Mouse (Mus musculus) embryo, embryonic 11 days (tissue): Measurements from ENCODE around the gene Mtrex.
A peak's percentile ranks its signal among the peaks of the same experiment; 100 is the strongest.

ENCODE experiments used
- DNase-seq: peaks from one replicate; pipeline ENCODE4 v3.0.0-alpha.2; 2015

Gene Mtrex

GRCm38 (mm10) chr13:112927287-112928001 lies at the start of gene Mtrex, which contains the start of gene Dhx29:
Gene Mtrex, minus strand, starts transcription at chr13:112927398.
Gene Dhx29, plus strand, starts transcription at chr13:112927454.
- DNase-seq = peak; percentile 97

GRCm38 (mm10) chr13:112976720-112977119 lies 49.5 kb upstream of the Mtrex start:
- no peak for DNase-seq

GRCm38 (mm10) chr13:112967267-112967666 lies 40.1 kb upstream of the Mtrex start:
- no peak for DNase-seq

- no peak for DNase-seq
Observed at GRCm38 (mm10) chr13:112964421-112964820, 37.2 kb upstream of the Mtrex start.

GRCm38 (mm10) chr13:112963081-112963480 lies 35.9 kb upstream of the Mtrex start:
- DNase-seq = no peak

GRCm38 (mm10) chr13:112954067-112954466 lies 26.9 kb upstream of the Mtrex start:
- DNase-seq = no peak

- DNase-seq = no peak
Observed at GRCm38 (mm10) chr13:112945900-112946299, 18.7 kb upstream of the Mtrex start.

GRCm38 (mm10) chr13:112945312-112945711 lies 18.1 kb upstream of the Mtrex start:
- DNase-seq = no peak

- no peak for DNase-seq
Observed at GRCm38 (mm10) chr13:112941879-112942330, 14.7 kb upstream of the Mtrex start.

- no peak for DNase-seq
Observed at GRCm38 (mm10) chr13:112938130-112938529, 10.9 kb upstream of the Mtrex start.

GRCm38 (mm10) chr13:112928038-112928668 lies 955 bp upstream of the Mtrex start:
- peak; percentile 32 for DNase-seq

GRCm38 (mm10) chr13:112926796-112927195 lies 402 bp downstream of the Mtrex start:
- peak; percentile 40 for DNase-seq

- no peak for DNase-seq
Observed at GRCm38 (mm10) chr13:112925976-112926375, 1.2 kb downstream of the Mtrex start.

GRCm38 (mm10) chr13:112925266-112925665 lies 1.9 kb downstream of the Mtrex start:
- DNase-seq = no peak

- DNase-seq = no peak
Observed at GRCm38 (mm10) chr13:112920906-112921305, 6.3 kb downstream of the Mtrex start.

GRCm38 (mm10) chr13:112919141-112919865 lies 7.9 kb downstream of the Mtrex start:
- no peak for DNase-seq

GRCm38 (mm10) chr13:112910434-112910833 lies 16.8 kb downstream of the Mtrex start:
- no peak for DNase-seq

GRCm38 (mm10) chr13:112909663-112910062 lies 17.5 kb downstream of the Mtrex start:
- peak; percentile 59 for DNase-seq

- no peak for DNase-seq
Observed at GRCm38 (mm10) chr13:112902176-112902575, 25.0 kb downstream of the Mtrex start.

- no peak for DNase-seq
Observed at GRCm38 (mm10) chr13:112887234-112887633, 40.0 kb downstream of the Mtrex start.

- no peak for DNase-seq
Observed at GRCm38 (mm10) chr13:112871500-112872266, 55.5 kb downstream of the Mtrex start.

- DNase-seq = no peak
Observed at GRCm38 (mm10) chr13:112870039-112870690, 57.0 kb downstream of the Mtrex start.
